Mouse (Mus musculus) lung, embryonic 16.5 days (tissue): ENCODE measurements around the gene Ypel3. TPM values are rescaled to one million over a fixed set of nuclear protein-coding genes. Genes with fewer than 3 reads are reported as not detected.

Experiments used
- ATAC-seq: fragments of 200-750 bp; cut with Nextera tagmentation; 2 replicates; pipeline ENCODE4 v1.8.0; 2017; ENCODE audit warnings: low read depth, mild to moderate bottlenecking, moderate library complexity
- H3K27ac ChIP-seq: fragments of 300-500 bp; sonication (generic); 2 replicates; pipeline ENCODE4 v1.5.1; 2014; ENCODE audit warnings: mild to moderate bottlenecking, control low read depth, low read length
- H3K27me3 ChIP-seq: fragments of 300-500 bp; sonication (generic); 2 replicates; pipeline ENCODE4 v1.6.1; 2014; ENCODE audit warnings: low read depth, low read length, mixed read lengths; ENCODE audit not compliant: control insufficient read depth, insufficient read depth
- H3K36me3 ChIP-seq: fragments of 300-500 bp; sonication (generic); 2 replicates; pipeline ENCODE4 v1.6.1; 2014; ENCODE audit warnings: low read length; ENCODE audit not compliant: control insufficient read depth, insufficient read depth
- H3K4me1 ChIP-seq: fragments of 300-500 bp; sonication (generic); replicated peaks from 2 replicates; pipeline ENCODE4 v1.6.1; 2014; ENCODE audit warnings: low read length, mixed read lengths; ENCODE audit not compliant: control insufficient read depth, insufficient read depth
- H3K4me2 ChIP-seq: fragments of 300-500 bp; sonication (generic); 2 replicates; pipeline ENCODE4 v1.6.1; 2014; ENCODE audit warnings: low read depth, low read length, control low read depth
- H3K4me3 ChIP-seq: fragments of 300-500 bp; sonication (generic); 2 replicates; pipeline ENCODE4 v1.5.1; 2014; ENCODE audit warnings: mild to moderate bottlenecking, low read length, control low read depth
- H3K9ac ChIP-seq: fragments of 300-500 bp; sonication (generic); 2 replicates; pipeline ENCODE4 v1.6.1; 2014; ENCODE audit warnings: low read length, control low read depth
- H3K9me3 ChIP-seq: fragments of 300-500 bp; sonication (generic); 2 replicates; pipeline ENCODE4 v1.6.1; 2016; ENCODE audit warnings: low read length; ENCODE audit not compliant: control insufficient read depth
- WGBS: fragments of 180-500 bp; shearing (Covaris S2); extraction: QIAGEN DNeasy Blood & Tissue Kit; methylation state at CpG from one replicate; pipeline ENCODE4 v1.1.7; 2014; 5-methylcytosine and 5-hydroxymethylcytosine counted together
- polyA plus RNA-seq: library from polyadenylated mRNA; unstranded; fragments of >200 nt; fragmentation: Nextera tagmentation; extraction: Ambion mirVana; gene quantifications from 2 replicates; pipeline ENCODE4 v1.2.1, GENCODE M21; 2015

Ypel3 gene
- polyA plus RNA-seq, 1 experiment from 2014 or later, result 111 TPM

DNA sequence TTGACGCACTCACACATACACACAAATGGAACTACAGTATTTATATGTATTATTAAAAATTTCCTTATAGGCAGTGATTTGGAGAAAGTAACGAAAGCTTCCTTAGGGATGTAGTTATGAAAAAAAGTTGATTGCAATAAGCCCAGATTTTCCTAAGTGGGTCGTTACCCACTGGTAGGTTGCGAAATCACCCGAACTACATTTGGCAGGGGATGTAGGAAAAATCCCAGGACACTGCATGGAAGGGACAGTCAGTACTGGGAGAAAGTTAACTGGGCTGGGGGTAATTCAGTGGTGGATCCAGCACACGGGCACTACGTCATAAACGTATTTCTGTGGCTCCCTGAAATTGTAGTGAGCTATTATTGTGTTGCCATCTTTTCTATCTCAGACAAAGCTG is 39.7 kb downstream of the Ypel3 start:
- 66% methylated on average over 8 of the region's 8 CpGs for WGBS
- Histone ChIP-seq H3K9me3 (no peaks in the 10 kb centered on the region), H3K4me2 (no peak overlapping the region), H3K27me3 (no peaks in the 10 kb centered on the region), H3K4me1 (0 out of 2 replicates have a peak, but pooled peaks cover 2% of the 10 kb centered on the region), H3K27ac (no peak overlapping the region), H3K36me3 (no peaks in the 10 kb centered on the region), H3K4me3 (no peak overlapping the region), H3K9ac (no peak overlapping the region)
- ATAC-seq, result peak; percentile 56; the same call in 1 of the 2 replicates

DNA sequence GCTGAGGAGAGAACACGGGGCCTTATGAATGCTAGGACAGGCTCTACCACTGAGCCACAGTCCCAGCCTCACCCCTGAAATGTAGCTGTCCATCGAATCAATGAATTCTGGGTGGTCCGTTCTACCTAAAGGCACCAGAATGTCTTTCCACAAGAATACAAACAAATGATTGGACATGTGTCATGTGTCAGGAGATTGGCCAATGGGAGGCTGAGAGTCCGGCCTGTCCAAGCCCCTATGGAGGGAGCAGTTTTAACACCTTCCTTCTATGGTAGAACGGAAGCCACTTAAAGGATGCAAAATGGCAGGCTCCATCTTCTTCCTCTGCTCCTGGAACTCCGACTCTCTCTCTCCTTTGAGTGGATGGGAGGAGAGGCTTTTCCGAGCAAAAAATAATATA is 40.8 kb downstream of the Ypel3 start:
- Histone ChIP-seq H3K4me2 (no peak overlapping the region), H3K36me3 (no peaks in the 10 kb centered on the region), H3K4me1 (0 out of 2 replicates have a peak, but pooled peaks cover 2% of the 10 kb centered on the region), H3K27ac (no peak overlapping the region), H3K4me3 (no peak overlapping the region), H3K9me3 (no peaks in the 10 kb centered on the region), H3K9ac (no peak overlapping the region), H3K27me3 (no peaks in the 10 kb centered on the region; the same call in 1 of the 2 replicates)
- WGBS, result 65% methylated on average over 7 of the region's 7 CpGs
- ATAC-seq, result no peak

DNA sequence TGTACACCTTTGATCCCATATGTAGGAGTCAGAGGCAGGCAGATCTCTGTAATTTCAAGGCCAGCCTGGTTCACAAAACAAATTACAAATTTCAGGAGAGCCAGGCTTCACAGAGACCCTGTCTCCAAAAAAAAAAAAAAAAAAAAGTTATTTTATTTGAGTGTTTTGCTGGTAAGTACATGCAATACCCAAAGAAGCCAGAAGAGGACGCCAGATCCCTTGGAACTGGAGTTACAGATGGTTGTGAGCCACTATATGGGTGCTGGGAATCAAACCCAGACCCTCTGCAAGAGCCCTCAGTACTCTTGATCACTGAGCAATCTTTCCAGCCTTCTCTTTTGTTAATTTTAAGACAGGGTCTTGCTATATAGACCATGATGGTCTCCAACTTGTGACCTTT is 42.1 kb downstream of the Ypel3 start:
- no peak for ATAC-seq
- WGBS, result 29% methylated on average over 1 of the region's 1 CpGs
- no peaks in the 10 kb centered on the region for H3K9me3 ChIP-seq

DNA sequence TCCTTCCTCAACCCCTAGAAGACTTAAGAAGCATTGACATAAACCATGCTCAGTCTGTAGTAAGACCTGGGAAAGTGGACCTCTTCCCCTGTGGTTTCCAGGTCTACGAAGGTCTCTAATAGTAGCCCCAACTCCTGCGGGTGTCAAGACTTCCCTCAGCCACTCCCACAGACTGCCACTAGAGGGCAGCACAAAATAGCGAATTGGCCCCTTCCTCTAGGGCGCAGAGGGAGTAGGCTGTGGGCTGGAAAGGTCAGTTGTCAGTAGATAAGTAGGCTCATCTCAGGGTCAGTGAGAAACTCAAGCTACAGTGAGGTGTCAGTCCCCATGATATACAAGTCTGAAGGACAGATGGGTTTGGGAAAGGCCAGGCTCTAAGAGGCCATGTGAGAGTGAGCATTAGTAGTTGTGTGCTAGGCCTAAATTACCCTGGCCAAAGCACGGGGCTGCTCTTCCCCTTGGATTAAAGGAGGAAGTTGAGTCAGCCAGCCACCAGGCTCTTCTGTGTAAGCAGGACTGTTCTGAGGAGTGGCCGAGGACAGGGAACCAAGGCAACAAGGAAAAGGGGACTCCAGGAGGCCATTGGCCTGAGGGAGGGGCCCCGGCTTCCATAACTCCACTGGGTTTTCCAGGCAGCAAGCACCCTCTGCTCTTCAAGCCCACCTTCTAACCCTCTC is 45.2 kb downstream of the Ypel3 start:
- Histone ChIP-seq H3K36me3 (no peaks in the 10 kb centered on the region), H3K4me1 (peaks cover 5% of the 10 kb centered on the region; the same call in 1 of the 2 replicates), H3K9me3 (no peaks in the 10 kb centered on the region), H3K27ac (no peak overlapping the region), H3K4me2 (no peak overlapping the region), H3K9ac (no peak overlapping the region), H3K27me3 (peaks cover 15% of the 10 kb centered on the region), H3K4me3 (no peak overlapping the region)
- ATAC-seq, result peak; percentile 55
- WGBS, result 21% methylated on average over 7 of the region's 7 CpGs

More for the DNA sequence above, 42.1 kb downstream of the Ypel3 start:
- no peaks in the 10 kb centered on the region for H3K36me3 ChIP-seq
- H3K9ac ChIP-seq, result no peak overlapping the region
- H3K4me3 ChIP-seq, result no peak overlapping the region
- H3K4me2 ChIP-seq, result no peak overlapping the region
- H3K27ac ChIP-seq, result no peak overlapping the region
- H3K27me3 ChIP-seq, result peaks cover 8% of the 10 kb centered on the region
- H3K4me1 ChIP-seq, result peaks cover 6% of the 10 kb centered on the region; the same call in 1 of the 2 replicates

DNA sequence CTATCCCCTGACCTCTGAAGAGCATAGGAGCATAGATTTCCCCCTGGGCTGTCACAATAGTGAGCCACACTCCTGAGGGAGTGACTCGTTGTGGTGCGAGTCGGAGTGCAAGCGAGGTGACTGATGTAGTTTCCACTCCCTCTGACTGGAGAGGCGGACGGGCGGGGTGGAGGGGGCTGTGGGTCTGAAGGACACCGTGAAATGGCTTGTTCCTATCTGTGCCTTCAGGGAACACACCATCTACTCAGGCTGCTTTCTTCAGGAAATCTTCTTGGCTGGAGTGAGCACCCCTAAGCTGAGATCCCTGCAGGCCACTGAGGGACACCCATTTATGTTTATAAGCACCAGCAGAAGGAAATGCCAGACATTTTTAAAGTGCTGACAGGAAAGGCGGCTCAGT is 46.0 kb downstream of the Ypel3 start:
- peaks cover 5% of the 10 kb centered on the region; the same call in 1 of the 2 replicates for H3K4me1 ChIP-seq
- H3K27me3 ChIP-seq, result peaks cover 15% of the 10 kb centered on the region
- no peaks in the 10 kb centered on the region for H3K36me3 ChIP-seq
- WGBS, result 16% methylated on average over 9 of the region's 9 CpGs
- H3K27ac ChIP-seq, result no peak overlapping the region
- H3K4me3 ChIP-seq, result no peak overlapping the region
- H3K4me2 ChIP-seq, result no peak overlapping the region
- no peak for ATAC-seq
- H3K9ac ChIP-seq, result no peak overlapping the region
- H3K9me3 ChIP-seq, result no peaks in the 10 kb centered on the region

DNA sequence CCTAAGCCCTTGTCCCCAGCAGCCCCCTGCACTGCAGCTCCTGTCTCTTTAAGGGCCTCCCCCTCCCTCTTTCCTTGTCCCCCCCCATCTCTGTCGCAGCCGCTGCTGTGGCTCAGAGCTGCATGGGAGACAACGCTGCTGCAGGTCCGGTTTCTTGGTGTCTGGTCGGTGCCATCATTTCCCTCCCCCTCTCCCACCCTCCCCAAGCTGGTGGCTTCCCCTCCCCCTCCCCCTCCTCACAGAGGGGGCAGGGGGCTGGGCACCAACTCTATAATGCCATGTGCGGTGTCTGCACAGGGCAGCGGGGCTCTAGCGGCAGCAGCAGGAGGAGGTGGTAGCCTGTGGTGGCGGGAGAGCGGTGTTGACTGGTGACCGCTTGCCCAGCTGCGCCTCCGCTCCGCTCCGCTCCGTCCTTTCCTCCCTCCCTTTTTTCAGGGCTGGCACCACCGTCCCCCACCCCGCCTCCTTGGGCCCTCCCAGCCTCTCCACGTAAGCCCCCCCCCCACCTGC is 46.5 kb downstream of the Ypel3 start:
- no peak for ATAC-seq
- no peaks in the 10 kb centered on the region for H3K9me3 ChIP-seq
- H3K9ac ChIP-seq, result peak overlapping the region; percentile 20; the same call in 1 of the 2 replicates
- no peak overlapping the region for H3K27ac ChIP-seq
- peaks cover 15% of the 10 kb centered on the region for H3K27me3 ChIP-seq
- no peaks in the 10 kb centered on the region for H3K36me3 ChIP-seq
- 0% methylated on average over 11 of the region's 19 CpGs for WGBS
- peaks cover 5% of the 10 kb centered on the region; the same call in 1 of the 2 replicates for H3K4me1 ChIP-seq
- H3K4me2 ChIP-seq, result peak overlapping the region; percentile 54
- H3K4me3 ChIP-seq, result peak overlapping the region; percentile 28

DNA sequence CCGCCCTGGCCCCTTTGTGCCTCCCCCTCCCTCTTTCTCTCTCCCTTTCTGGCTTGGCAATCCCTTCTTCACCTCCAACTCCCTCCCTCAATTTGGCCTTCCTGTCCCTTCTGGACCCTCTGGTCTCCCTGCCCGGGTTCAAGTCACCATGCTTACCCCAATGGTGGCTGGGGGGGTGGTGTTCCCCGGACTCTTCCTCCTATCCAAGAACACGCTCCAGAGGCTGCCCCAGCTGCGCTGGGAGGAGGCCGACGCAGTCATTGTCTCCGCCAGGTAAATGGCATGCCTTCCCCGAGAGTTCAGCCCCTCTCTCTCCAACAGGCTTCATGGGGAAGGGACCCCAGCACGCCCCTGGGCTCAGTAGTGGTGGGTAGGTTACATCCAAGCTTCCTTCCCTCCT is 47.2 kb downstream of the Ypel3 start:
- H3K4me1 ChIP-seq, result peaks cover 5% of the 10 kb centered on the region; the same call in 1 of the 2 replicates
- H3K9ac ChIP-seq, result no peak overlapping the region
- no peak overlapping the region for H3K4me2 ChIP-seq
- WGBS, result 11% methylated on average over 10 of the region's 10 CpGs
- no peak overlapping the region for H3K27ac ChIP-seq
- no peak overlapping the region for H3K4me3 ChIP-seq
- peaks cover 15% of the 10 kb centered on the region for H3K27me3 ChIP-seq
- H3K9me3 ChIP-seq, result no peaks in the 10 kb centered on the region
- no peak for ATAC-seq
- H3K36me3 ChIP-seq, result no peaks in the 10 kb centered on the region

DNA sequence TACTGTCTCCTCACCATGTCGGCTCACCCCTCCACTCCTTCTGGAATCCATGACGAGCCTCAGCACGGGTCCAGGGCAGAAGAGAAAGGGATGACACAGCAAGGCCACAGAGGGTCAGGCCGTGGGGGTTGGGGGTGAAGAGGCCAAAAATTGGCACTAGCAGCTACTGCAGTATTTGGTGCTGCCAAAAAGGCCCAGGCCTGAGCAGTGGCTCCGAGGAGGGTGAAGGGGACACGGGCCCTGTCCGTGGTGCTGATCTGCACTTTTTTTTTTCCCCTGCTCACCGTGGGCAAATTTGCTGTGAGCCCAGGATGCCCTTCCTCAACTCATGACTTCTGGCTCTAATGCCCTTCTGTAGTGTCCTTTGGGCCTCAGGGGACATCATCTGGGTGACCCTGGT is 48.6 kb downstream of the Ypel3 start:
- H3K27ac ChIP-seq, result no peak overlapping the region
- ATAC-seq, result no peak
- H3K9ac ChIP-seq, result no peak overlapping the region
- H3K4me3 ChIP-seq, result no peak overlapping the region
- no peak overlapping the region for H3K4me2 ChIP-seq
- H3K9me3 ChIP-seq, result no peaks in the 10 kb centered on the region
- H3K27me3 ChIP-seq, result peaks cover 15% of the 10 kb centered on the region
- H3K4me1 ChIP-seq, result peaks cover 5% of the 10 kb centered on the region; the same call in 1 of the 2 replicates
- H3K36me3 ChIP-seq, result no peaks in the 10 kb centered on the region
- WGBS, result 14% methylated on average over 8 of the region's 8 CpGs

DNA sequence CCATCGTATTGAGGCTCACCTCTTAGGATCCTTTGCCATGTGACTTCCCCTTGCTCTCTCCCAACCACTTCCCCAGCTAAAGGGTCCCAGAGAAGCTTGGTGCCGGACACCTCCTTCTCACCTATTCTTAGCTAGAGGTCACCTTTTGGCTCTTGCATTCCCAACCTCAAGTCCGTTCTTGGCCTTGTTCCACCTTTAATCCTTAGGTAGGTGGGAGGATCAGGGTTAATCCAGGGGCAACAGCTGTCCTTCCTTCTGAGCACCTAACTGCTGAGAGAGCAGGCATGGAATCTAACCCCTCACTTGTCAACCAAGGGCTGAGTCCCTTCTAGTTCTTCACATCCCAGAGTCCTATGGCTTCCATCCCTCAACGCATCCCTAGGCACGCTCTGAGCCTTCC is 49.2 kb downstream of the Ypel3 start:
- Histone ChIP-seq H3K27me3 (peaks cover 15% of the 10 kb centered on the region), H3K36me3 (no peaks in the 10 kb centered on the region), H3K4me2 (no peak overlapping the region), H3K9me3 (no peaks in the 10 kb centered on the region), H3K4me1 (peaks cover 5% of the 10 kb centered on the region; the same call in 1 of the 2 replicates), H3K27ac (no peak overlapping the region), H3K4me3 (no peak overlapping the region), H3K9ac (no peak overlapping the region)
- 65% methylated on average over 5 of the region's 5 CpGs for WGBS
- no peak for ATAC-seq
